Mouse (Mus musculus) forebrain, embryonic 14.5 days (tissue): ENCODE results near the gene Gm45799. TPM values are rescaled to one million over a fixed set of nuclear protein-coding genes. Genes with fewer than 3 reads are reported as not detected.

ENCODE experiments used
- ATAC-seq: fragments of 200-750 bp; cut with Nextera tagmentation; 2 replicates; pipeline ENCODE4 v1.8.0; 2017; ENCODE audit warnings: mild to moderate bottlenecking, moderate library complexity
- DNase-seq: peaks from one replicate; pipeline ENCODE4 v3.0.0-alpha.2; 2015; ENCODE audit warnings: low spot score
- H3K27ac ChIP-seq: fragments of 300-500 bp; sonication (generic); 2 replicates; pipeline ENCODE4 v1.5.1; 2014; ENCODE audit warnings: low read depth, mild to moderate bottlenecking, control low read depth, low read length, moderate library complexity
- H3K27me3 ChIP-seq: fragments of 300-500 bp; sonication (generic); replicated peaks from 2 replicates; pipeline ENCODE4 v1.6.1; 2014; ENCODE audit warnings: low read length, control low read depth, mixed read lengths; ENCODE audit not compliant: control insufficient read depth, insufficient read depth
- H3K36me3 ChIP-seq: fragments of 300-500 bp; sonication (generic); 2 replicates; pipeline ENCODE4 v1.6.1; 2014; ENCODE audit warnings: low read length, control low read depth; ENCODE audit not compliant: control insufficient read depth, insufficient read depth
- H3K4me1 ChIP-seq: fragments of 300-500 bp; sonication (generic); 2 replicates; pipeline ENCODE4 v1.6.1; 2014; ENCODE audit warnings: antibody characterized with exemption, low read length, control low read depth; ENCODE audit not compliant: control insufficient read depth, insufficient read depth
- H3K4me2 ChIP-seq: fragments of 300-500 bp; sonication (generic); 2 replicates; pipeline ENCODE4 v1.6.1; 2014; ENCODE audit warnings: mild to moderate bottlenecking, control low read depth, low read length
- H3K4me3 ChIP-seq: fragments of 300-500 bp; sonication (generic); 2 replicates; pipeline ENCODE4 v1.5.1; 2014; ENCODE audit warnings: low read depth, low read length, control low read depth
- H3K9ac ChIP-seq: fragments of 300-500 bp; sonication (generic); 2 replicates; pipeline ENCODE4 v1.6.1; 2014; ENCODE audit warnings: mild to moderate bottlenecking, low read length, control low read depth, moderate library complexity
- H3K9me3 ChIP-seq: fragments of 300-500 bp; sonication (generic); replicated peaks from 2 replicates; pipeline ENCODE4 v1.6.1; 2016; ENCODE audit warnings: low read length, control low read depth, mixed read lengths; ENCODE audit not compliant: control insufficient read depth
- WGBS: fragments of 180-500 bp; shearing (Covaris S2); extraction: QIAGEN DNeasy Blood & Tissue Kit; methylation state at CpG from one replicate; pipeline ENCODE4 v1.1.7; 2014; 5-methylcytosine and 5-hydroxymethylcytosine counted together
- polyA plus RNA-seq: library from polyadenylated mRNA; unstranded; fragments of >200 nt; fragmentation: Nextera tagmentation; extraction: Ambion mirVana; gene quantifications from 2 replicates; pipeline ENCODE4 v1.2.1, GENCODE M21; 2014

The Gm45799 gene
- 17.4 and 25.0 TPM in 2 replicates for polyA plus RNA-seq

DNA sequence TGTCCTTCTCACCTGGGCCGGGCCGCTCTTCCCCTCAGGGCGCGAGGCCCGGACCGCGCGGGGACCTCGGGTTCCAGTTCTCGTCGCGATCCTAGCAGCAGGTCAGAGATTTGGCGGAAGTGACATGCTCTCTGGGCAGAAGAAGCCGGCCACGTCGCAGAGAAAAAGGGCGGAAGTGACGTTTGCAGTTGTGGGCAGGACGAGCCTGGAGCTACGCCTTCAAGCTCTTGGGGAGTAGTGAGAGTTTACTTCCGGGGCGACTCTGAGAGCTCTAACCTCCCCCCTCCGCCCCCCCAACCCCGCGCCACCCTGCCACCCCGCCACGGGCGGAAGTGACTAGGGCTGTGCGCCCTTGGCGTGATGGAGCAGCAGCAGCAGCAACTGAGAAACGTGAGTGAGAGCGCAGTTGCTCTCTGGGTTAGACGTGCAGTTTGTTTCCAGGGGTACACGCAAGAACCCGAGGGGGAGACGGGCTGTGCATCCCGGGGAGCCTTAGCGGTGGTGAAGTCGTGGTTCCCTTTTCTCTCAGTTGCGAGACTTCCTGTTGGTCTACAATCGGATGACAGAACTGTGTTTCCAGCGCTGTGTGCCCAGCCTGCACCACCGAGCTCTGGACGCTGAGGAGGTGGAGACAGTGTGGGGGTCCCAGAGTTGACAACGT is at the start of gene Gm45799, which contains the start of gene Arfip2:
Gm45799 (plus strand) TSS at position 320 of the 661 bp plus-strand sequence.
Arfip2 (minus strand) TSS at position 184 of the 661 bp plus-strand sequence.
- WGBS, result under 1% methylated on average over 45 of the region's 45 CpGs
- Histone ChIP-seq H3K4me3 (peak within 1 kb of the TSS; percentile 68), H3K9ac (peak within 1 kb of the TSS; percentile 81), H3K4me1 (peaks cover 11% of the 10 kb centered on the region), H3K9me3 (no peaks in the 10 kb centered on the region), H3K27me3 (no peaks in the 10 kb centered on the region), H3K4me2 (peak within 1 kb of the TSS; percentile 95), H3K27ac (peak within 1 kb of the TSS; percentile 67), H3K36me3 (peaks cover 30% of the 10 kb centered on the region)
- peak; percentile 99 for DNase-seq
- peak; percentile 97 for ATAC-seq

DNA sequence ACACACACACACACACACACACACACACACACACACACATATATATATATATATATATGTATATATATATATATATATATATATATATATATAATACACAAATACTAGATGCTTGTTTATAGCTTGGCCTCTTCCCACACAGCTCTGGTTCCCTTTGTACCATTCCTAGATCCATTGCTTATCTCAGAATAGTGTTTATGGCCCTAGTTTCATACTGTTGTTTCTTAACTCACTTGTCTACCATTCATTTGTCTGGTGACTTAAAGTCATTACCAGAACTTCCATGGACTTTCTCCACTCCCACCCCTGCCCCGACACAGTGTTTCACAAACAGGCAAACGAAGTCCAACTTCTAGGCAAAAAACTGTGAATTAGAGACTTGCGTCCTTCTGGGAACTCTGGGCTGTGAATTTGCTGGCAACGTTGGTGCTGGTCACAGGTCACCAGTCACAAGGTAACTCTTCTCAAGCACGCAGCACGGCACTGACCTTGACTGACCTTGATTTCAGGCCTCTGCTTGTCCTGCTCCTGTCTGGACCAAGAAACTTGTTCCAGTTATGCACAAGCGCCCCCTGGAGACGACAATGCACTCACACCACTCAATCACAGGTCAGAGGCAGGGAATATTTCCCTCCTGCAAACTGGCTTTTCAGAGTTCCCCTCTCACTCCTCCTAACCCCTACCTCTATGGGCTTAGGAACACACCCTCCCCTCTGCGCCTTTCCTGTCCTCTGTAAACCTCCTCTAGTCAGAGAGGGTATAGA is 37.3 kb upstream of the Gm45799 start:
- ATAC-seq (peak; percentile 57), DNase-seq (peak; percentile 61)
- no peaks in the 10 kb centered on the region for H3K4me1 ChIP-seq
- H3K4me2 ChIP-seq, result no peak overlapping the region
- no peak overlapping the region for H3K4me3 ChIP-seq
- H3K36me3 ChIP-seq, result no peaks in the 10 kb centered on the region
- no peaks in the 10 kb centered on the region for H3K9me3 ChIP-seq
- H3K27ac ChIP-seq, result no peak overlapping the region
- no peaks in the 10 kb centered on the region for H3K27me3 ChIP-seq
- no peak overlapping the region for H3K9ac ChIP-seq
- WGBS, result 40% methylated on average over 9 of the region's 9 CpGs

GRCm38 (mm10) chr7:105608467-105608866 is 31.9 kb upstream of the Gm45799 start:
- Histone ChIP-seq H3K4me2 (no peak overlapping the region), H3K9ac (no peak overlapping the region), H3K9me3 (no peaks in the 10 kb centered on the region), H3K36me3 (peaks cover 38% of the 10 kb centered on the region), H3K4me3 (no peak overlapping the region), H3K4me1 (no peaks in the 10 kb centered on the region), H3K27ac (no peak overlapping the region), H3K27me3 (no peaks in the 10 kb centered on the region)
- no peak for DNase-seq
- 89% methylated on average over 3 of the region's 3 CpGs for WGBS
- ATAC-seq, result no peak

GRCm38 (mm10) chr7:105611767-105612166 is 28.6 kb upstream of the Gm45799 start:
- Histone ChIP-seq H3K9me3 (no peaks in the 10 kb centered on the region), H3K27me3 (no peaks in the 10 kb centered on the region), H3K4me1 (no peaks in the 10 kb centered on the region), H3K27ac (no peak overlapping the region), H3K9ac (no peak overlapping the region), H3K36me3 (peaks cover 68% of the 10 kb centered on the region), H3K4me2 (no peak overlapping the region), H3K4me3 (no peak overlapping the region)
- ATAC-seq (no peak), DNase-seq (no peak)
- WGBS, result 100% methylated on average over 1 of the region's 1 CpGs

GRCm38 (mm10) chr7:105614400-105614799 is 26.0 kb upstream of the Gm45799 start:
- no peak overlapping the region for H3K27ac ChIP-seq
- no peak overlapping the region for H3K4me2 ChIP-seq
- ATAC-seq (no peak), DNase-seq (no peak)
- H3K4me1 ChIP-seq, result no peaks in the 10 kb centered on the region
- 95% methylated on average over 1 of the region's 1 CpGs for WGBS
- peaks cover 94% of the 10 kb centered on the region for H3K36me3 ChIP-seq
- H3K4me3 ChIP-seq, result no peak overlapping the region
- H3K9ac ChIP-seq, result no peak overlapping the region
- H3K27me3 ChIP-seq, result no peaks in the 10 kb centered on the region
- H3K9me3 ChIP-seq, result no peaks in the 10 kb centered on the region

DNA sequence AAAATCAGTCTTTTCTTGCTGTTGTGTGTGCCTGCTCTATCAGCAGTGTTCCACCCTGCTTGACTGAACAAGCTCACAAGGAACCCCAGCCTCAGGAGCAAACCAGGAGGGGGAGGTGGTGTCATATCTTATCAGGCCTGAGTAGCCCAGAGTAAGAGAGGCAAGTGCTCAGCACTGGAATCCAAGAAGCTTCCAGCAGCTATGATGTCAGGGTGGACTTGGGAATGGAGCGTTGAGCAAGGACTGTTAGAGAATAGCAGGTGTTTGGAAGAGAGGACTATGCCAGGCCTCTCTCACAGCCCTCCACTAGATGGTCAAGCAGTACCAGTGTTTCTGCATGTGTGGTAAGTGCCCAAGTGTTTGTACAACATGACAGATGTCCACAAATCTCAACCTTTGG is 24.6 kb upstream of the Gm45799 start:
- H3K9ac ChIP-seq, result no peak overlapping the region
- WGBS, result 88% methylated on average over 1 of the region's 1 CpGs
- H3K27me3 ChIP-seq, result no peaks in the 10 kb centered on the region
- ATAC-seq (no peak), DNase-seq (no peak)
- peaks cover 96% of the 10 kb centered on the region for H3K36me3 ChIP-seq
- no peak overlapping the region for H3K27ac ChIP-seq
- H3K9me3 ChIP-seq, result no peaks in the 10 kb centered on the region
- no peak overlapping the region for H3K4me2 ChIP-seq
- no peak overlapping the region for H3K4me3 ChIP-seq
- no peaks in the 10 kb centered on the region for H3K4me1 ChIP-seq

- 92% methylated on average over 6 of the region's 6 CpGs for WGBS
- no peaks in the 10 kb centered on the region for H3K27me3 ChIP-seq
- H3K9me3 ChIP-seq, result no peaks in the 10 kb centered on the region
- no peak overlapping the region for H3K4me2 ChIP-seq
- no peak for DNase-seq
- no peak overlapping the region for H3K4me3 ChIP-seq
- no peak for ATAC-seq
- H3K4me1 ChIP-seq, result no peaks in the 10 kb centered on the region
- H3K27ac ChIP-seq, result no peak overlapping the region
- no peak overlapping the region for H3K9ac ChIP-seq
- H3K36me3 ChIP-seq, result peaks cover 92% of the 10 kb centered on the region
Measured at GRCm38 (mm10) chr7:105616561-105616960, 23.8 kb upstream of the Gm45799 start.

DNA sequence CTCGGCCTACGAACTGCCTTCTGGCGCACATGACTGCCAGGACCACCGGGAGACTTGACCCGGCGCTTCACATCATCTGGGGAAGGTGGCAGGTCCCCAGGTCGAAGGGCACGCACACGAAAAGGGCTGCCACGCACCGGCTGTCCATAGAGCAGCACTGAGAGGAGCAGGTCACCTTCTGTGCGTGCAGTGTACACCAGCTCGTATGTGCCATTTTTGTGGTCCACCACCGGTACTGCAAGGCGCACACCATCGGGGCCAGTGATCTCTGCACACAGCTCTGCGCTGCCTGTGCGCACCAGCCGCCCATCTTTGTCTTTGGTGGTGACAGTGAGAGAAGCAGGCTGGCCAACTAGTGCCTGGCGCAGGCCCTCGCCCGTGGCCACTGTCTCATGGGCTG is 22.5 kb upstream of the Gm45799 start:
- Histone ChIP-seq H3K4me2 (no peak overlapping the region), H3K4me1 (no peaks in the 10 kb centered on the region), H3K36me3 (peaks cover 89% of the 10 kb centered on the region), H3K9me3 (no peaks in the 10 kb centered on the region), H3K27ac (no peak overlapping the region), H3K27me3 (no peaks in the 10 kb centered on the region), H3K4me3 (no peak overlapping the region), H3K9ac (no peak overlapping the region)
- ATAC-seq (no peak), DNase-seq (no peak)
- WGBS, result 97% methylated on average over 22 of the region's 22 CpGs

GRCm38 (mm10) chr7:105619701-105620100 is 20.7 kb upstream of the Gm45799 start:
- Histone ChIP-seq H3K27ac (no peak overlapping the region), H3K4me2 (no peak overlapping the region), H3K9me3 (no peaks in the 10 kb centered on the region), H3K36me3 (peaks cover 91% of the 10 kb centered on the region), H3K27me3 (no peaks in the 10 kb centered on the region), H3K4me1 (no peaks in the 10 kb centered on the region), H3K4me3 (no peak overlapping the region), H3K9ac (no peak overlapping the region)
- ATAC-seq (no peak), DNase-seq (no peak)
- WGBS, result 79% methylated on average over 3 of the region's 3 CpGs
